Mouse (Mus musculus) heart, postnatal 10 days (tissue): ENCODE data around the gene Asb14. TPM values are rescaled to one million over a fixed set of nuclear protein-coding genes. Genes with fewer than 3 reads are reported as not detected.
"Not testable (repeated sequence)": the region's sequence is repeated elsewhere in the genome, so short reads cannot be mapped to it uniquely, and the experiment has no call there.

Source experiments
- DNase-seq, 2 experiments: peaks; one replicate each; pipeline ENCODE4 v3.0.0; 2021
- intact Hi-C: fragments of 180-260 bp; cut with DNase I; formaldehyde crosslinking; loops from one replicate; pipeline ENCODE4 v1.15.1; 2025
- total RNA-seq, 2 experiments: library from RNA; stranded (reverse); gene quantifications; 2 replicates each; pipeline ENCODE4 v1.2.3; 2021

Gene Asb14
- total RNA-seq = 10 to 100 TPM; 26.5 to 38.2 TPM

DNA sequence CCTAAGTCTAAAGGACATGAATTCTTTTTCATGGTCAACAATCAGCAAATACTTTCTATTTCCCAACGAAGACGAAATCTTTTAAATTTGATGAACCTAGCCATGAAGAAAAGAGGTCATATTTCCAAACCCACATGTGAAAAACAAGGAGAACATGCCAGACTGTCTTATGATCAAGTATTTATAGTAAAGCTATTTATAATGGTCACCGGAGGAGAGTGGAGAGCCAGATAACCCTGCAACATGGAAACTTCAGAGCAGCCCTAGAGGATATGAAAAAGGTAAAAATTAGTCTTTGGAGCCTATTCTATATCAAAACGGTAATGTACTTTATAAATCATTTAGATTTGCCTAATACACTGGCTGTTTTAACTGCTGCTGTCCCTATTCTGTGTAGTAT is at the start of gene Asb14:
Gene Asb14 (plus strand): TSS at position 166 of the 400 bp plus-strand sequence.
- no peak for DNase-seq
- intact Hi-C loops = loop anchor here (2.0 kb wide), 1 partner anchor 36 kb away; no protein-coding TSS in a partner anchor

GRCm38 (mm10) chr14:26853053-26853452 is 41.3 kb upstream of the Asb14 start:
- intact Hi-C loops = no loop called here
- no peak for DNase-seq

DNA sequence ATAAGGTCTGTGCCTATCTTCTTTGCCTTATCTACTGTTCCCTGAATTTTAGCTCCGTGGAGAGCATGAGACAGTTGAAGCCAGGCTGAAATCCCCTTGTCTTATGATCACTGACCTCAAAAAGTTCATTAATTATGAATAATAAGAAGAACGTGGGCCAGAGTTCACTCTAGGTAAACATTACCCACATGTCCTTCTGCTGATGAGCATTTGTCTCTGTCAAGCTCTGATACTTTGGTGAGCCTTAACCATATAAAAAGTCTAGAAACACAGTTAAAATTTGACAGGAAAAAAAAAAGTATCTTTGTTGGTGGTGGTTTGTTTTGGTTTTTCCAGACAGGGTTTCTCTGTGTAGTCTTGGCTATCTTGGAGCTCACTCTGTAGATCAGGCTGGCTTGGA is 40.3 kb upstream of the Asb14 start:
- intact Hi-C loops = no loop called here
- DNase-seq = no peak

DNA sequence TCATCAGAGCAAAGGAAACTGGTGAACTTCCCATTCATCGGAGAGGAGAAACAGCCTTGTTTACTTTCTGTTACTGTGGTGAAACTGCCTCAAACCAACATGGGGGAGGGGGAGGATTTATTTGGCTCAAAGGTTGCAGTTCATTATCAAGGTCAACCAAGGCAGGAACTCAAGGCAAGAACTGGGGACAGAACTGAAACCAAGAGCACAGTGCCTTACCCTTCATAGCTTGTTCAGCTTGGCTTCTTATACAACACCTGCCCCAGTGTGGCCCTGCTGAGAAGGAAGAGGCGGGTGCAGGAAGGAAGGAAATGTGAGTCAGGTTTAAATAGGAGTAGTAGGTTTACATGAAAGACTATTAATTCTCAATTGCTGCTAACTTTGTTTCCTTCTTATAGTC is 36.0 kb upstream of the Asb14 start:
- DNase-seq = peak; percentile 18 to 30
- intact Hi-C loops = loop anchor here (2.0 kb wide), 1 partner anchor 36 kb away; the partner anchor contains the start of gene Asb14

DNA sequence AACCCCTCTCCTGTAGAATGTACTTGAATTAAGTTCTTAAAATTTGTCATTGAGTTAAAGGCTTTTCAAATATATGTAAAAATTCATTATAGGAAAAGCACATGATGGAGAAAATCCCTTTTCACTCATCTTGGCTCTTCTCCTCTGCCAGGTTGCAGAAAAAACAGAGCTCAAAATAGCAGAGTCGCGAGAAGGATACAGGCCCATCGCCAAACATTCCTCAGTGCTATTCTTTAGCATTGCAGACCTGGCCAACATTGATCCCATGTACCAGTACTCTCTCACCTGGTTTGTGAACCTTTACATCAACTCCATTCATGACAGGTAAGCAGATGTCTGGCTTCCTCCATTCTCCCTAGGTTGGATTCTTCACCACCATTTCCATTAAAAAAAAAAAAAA is 35.3 kb upstream of the Asb14 start:
- intact Hi-C loops = loop anchor here (2.0 kb wide), 1 partner anchor 36 kb away; the partner anchor contains the start of gene Asb14
- peak; percentile 20 to 41 for DNase-seq

GRCm38 (mm10) chr14:26867356-26867755 is 27.0 kb upstream of the Asb14 start:
- intact Hi-C loops = no loop called here
- no peak for DNase-seq

DNA sequence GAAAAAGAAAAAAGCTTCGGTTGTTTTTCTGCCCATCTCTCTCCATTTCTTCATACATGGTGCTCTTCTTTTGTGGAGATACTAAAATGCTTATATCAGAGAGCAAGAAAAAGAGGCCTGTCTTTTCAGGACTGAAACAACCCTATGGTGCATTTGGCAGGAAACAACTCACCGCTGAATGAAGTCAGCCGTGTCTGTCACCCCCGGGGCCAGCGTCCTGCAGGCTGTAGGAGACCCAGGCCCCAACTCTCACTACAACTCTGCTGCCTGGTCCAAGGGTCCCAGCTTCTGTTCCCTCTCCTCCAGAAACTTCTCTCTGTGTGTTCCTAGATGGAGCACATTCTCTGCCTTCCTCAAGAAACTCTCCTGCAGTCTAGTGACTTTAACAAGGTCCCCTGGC is 26.1 kb upstream of the Asb14 start:
- DNase-seq = no peak
- intact Hi-C loops = no loop called here

- no peak for DNase-seq
- intact Hi-C loops = no loop called here
These were observed 15.6 kb upstream of the Asb14 start for GRCm38 (mm10) chr14:26878756-26879155.

- DNase-seq = no peak
- intact Hi-C loops = no loop called here
These were observed 14.4 kb upstream of the Asb14 start for GRCm38 (mm10) chr14:26879976-26880375.

DNA sequence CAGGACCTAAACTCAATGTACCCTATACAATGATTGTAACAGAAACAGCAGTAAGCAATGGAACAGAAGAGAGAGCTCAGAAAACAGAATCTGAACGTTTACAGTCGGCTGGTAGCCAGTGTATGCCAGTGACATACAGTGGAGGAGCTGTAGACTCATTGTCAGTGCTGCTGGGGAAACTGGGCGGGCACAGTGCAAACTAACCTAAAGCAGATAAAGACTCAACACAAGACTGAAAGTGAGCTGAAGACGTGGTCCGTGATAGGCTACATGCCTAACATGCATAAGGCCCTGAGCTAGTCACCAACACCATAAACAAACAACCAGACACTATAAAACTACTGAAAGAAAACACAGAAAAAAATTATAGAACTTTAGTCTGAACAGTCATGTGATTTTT is 12.7 kb upstream of the Asb14 start:
- intact Hi-C loops = no loop called here
- DNase-seq = no peak

DNA sequence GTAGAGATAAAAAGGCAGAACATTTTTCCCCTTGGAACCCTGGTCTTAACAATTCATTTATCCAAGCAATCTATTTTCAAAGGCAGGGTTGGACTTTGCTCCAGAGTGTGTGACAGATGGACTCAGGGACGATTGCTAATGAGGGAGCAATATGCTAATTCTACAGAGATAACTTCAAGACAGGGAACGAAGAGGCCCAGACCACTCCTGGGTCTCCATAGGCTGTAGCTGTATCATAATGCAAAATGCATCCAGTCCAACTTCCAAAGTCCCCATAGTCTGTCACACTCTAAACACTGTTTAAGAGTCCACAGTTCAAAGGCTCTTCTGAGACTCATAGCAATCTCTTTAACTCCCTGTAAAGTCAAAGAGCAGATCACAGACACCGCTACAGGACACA is 7.1 kb upstream of the Asb14 start:
- DNase-seq = no peak
- intact Hi-C loops = no loop called here

DNA sequence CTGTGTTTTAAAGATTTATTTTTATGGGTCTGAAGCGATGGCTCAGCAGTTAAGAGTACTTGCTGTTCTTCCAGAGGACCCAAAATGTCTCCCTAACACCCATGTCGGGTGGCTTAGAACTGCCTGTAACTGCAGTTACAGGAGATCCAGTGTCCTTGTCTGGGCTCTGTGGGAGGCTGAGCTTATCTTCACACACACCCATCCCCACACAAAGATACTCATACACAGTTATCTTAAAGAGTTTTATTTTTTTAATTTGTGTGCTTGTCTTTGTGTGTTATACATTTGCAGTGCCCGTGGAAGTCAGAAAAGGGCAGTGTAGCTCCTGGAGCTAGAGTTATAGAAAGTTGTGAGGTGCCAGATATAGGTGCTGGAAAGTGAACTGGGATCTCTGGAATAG is 3.6 kb upstream of the Asb14 start:
- no peak for DNase-seq
- intact Hi-C loops = no loop called here

- DNase-seq = no peak
- intact Hi-C loops = no loop called here
These were observed 5.1 kb downstream of the Asb14 start for GRCm38 (mm10) chr14:26899490-26899889.

- no peak for DNase-seq
- intact Hi-C loops = no loop called here
These were observed 6.5 kb downstream of the Asb14 start for GRCm38 (mm10) chr14:26900893-26901292.

GRCm38 (mm10) chr14:26907401-26907800 is 13.0 kb downstream of the Asb14 start:
- no peak for DNase-seq
- intact Hi-C loops = no loop called here

- intact Hi-C loops, DNase-seq: not testable (repeated sequence)
These were observed 16.1 kb downstream of the Asb14 start for GRCm38 (mm10) chr14:26910461-26910860.

DNA sequence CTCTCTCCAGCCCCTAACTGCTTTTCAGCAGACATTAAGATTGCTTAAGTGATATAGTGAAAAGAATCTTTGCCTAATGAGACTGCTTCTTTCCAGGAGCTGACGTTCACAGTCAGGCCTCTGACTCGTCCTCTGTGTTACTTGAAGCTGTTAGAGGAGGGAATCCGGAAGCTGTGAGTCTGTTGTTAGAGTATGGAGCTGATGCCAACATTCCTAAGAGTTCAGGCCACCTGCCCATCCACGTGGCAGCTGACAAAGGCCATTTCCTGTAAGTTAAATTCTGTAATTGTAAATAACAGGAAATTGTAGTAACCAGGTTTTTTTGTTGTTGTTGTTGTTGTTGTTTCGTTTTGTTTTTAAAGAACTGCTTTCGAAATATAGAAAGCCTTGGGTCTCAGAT is 16.8 kb downstream of the Asb14 start:
- peak; percentile 37 to 43 for DNase-seq
- intact Hi-C loops = no loop called here

GRCm38 (mm10) chr14:26911826-26912225 is 17.5 kb downstream of the Asb14 start:
- intact Hi-C loops = no loop called here
- no peak for DNase-seq

DNA sequence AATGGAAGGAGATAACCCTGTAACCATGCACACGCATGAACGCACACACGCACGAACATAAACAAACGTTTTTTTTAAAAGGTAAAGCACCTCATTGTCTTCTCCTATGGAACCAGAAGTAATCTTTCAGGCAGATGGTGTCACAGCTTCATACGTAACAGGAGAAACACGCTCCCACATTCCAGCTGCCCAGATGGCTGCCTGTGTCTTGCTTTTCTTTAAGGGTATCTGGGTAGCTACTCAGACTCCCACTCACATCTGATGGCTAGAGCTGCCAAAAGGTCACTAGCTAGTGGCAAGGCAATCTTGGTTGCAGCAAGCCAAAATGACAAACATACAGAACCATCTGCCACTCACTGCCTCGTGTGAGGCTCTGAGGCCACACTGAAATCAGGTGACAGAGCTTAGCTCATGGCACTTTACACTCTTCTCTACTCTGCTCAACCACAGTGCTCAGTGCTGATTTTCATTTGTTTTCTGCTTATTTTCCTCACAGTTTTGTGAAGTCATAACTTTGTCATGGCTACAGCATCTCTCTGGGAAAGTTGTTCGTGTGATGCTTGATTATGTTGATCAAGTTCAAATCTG is 19.4 kb downstream of the Asb14 start:
- DNase-seq = no peak
- intact Hi-C loops = no loop called here

DNA sequence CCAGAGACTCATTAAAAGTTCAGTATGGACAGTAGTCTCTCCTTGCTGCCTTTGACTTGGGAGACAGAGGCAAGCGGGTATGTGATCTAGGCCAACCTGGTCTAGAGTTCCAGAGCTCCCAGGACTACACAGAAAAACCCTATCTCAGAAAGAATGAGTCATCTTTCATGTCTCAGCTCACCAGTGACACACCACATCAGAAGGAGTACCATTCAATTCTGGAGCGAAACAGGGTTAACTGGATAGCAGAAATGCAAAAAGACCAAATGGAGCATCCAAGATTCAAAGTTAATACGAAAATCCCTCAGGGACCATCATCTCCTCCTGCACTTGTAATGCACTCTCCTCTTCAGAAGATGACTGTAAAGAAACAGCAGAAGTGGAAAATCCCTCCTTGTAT is 25.0 kb downstream of the Asb14 start:
- DNase-seq = no peak
- intact Hi-C loops = loop anchor here (5.0 kb wide), 1 partner anchor 43 kb away; no protein-coding TSS in a partner anchor

- DNase-seq = no peak
- intact Hi-C loops = no loop called here
These were observed 29.5 kb downstream of the Asb14 start for GRCm38 (mm10) chr14:26923702-26924421.

GRCm38 (mm10) chr14:26934891-26935290 is 40.5 kb downstream of the Asb14 start:
- DNase-seq = no peak
- intact Hi-C loops = no loop called here
